Mouse (Mus musculus) embryo, embryonic 11.5 days (tissue): ENCODE results near the gene Pde3a.

Experiments used
- DNase-seq: peaks from one replicate; pipeline ENCODE4 v3.0.0-alpha.2; 2012; ENCODE audit warnings: low read depth, low spot score

The Pde3a gene

GRCm38 (mm10) chr6:141248691-141249584, at the start of gene Pde3a:
Gene Pde3a, plus strand, starts transcription at chr6:141249269.
- DNase-seq: peak; percentile 19

GRCm38 (mm10) chr6:141200173-141200615, 48.9 kb upstream of the Pde3a start:
- DNase-seq: no peak

GRCm38 (mm10) chr6:141207531-141207930, 41.5 kb upstream of the Pde3a start:
- DNase-seq: no peak

- no peak for DNase-seq
These were observed 40.7 kb upstream of the Pde3a start for GRCm38 (mm10) chr6:141208283-141208872.

- DNase-seq: no peak
These were observed 39.0 kb upstream of the Pde3a start for GRCm38 (mm10) chr6:141210021-141210420.

- DNase-seq: no peak
These were observed 28.0 kb upstream of the Pde3a start for GRCm38 (mm10) chr6:141221081-141221480.

GRCm38 (mm10) chr6:141226851-141227657, 22.0 kb upstream of the Pde3a start:
- no peak for DNase-seq

- DNase-seq: no peak
These were observed 21.4 kb upstream of the Pde3a start for GRCm38 (mm10) chr6:141227658-141228005.

GRCm38 (mm10) chr6:141232756-141233382, 16.2 kb upstream of the Pde3a start:
- no peak for DNase-seq

GRCm38 (mm10) chr6:141241809-141242208, 7.3 kb upstream of the Pde3a start:
- DNase-seq: no peak

- DNase-seq: no peak
These were observed 4.0 kb upstream of the Pde3a start for GRCm38 (mm10) chr6:141245089-141245488.

- no peak for DNase-seq
These were observed 2.7 kb upstream of the Pde3a start for GRCm38 (mm10) chr6:141246391-141246790.

GRCm38 (mm10) chr6:141248081-141248480, 988 bp upstream of the Pde3a start:
- no peak for DNase-seq

GRCm38 (mm10) chr6:141249585-141250295, 671 bp downstream of the Pde3a start:
- DNase-seq: peak; percentile 32

- DNase-seq: no peak
These were observed 1.2 kb downstream of the Pde3a start for GRCm38 (mm10) chr6:141250296-141250629.

GRCm38 (mm10) chr6:141250984-141251383, 1.9 kb downstream of the Pde3a start:
- DNase-seq: no peak

GRCm38 (mm10) chr6:141252520-141252919, 3.5 kb downstream of the Pde3a start:
- DNase-seq: no peak

GRCm38 (mm10) chr6:141254956-141255355, 5.9 kb downstream of the Pde3a start:
- DNase-seq: no peak

GRCm38 (mm10) chr6:141256896-141257295, 7.8 kb downstream of the Pde3a start:
- no peak for DNase-seq

- DNase-seq: no peak
These were observed 8.5 kb downstream of the Pde3a start for GRCm38 (mm10) chr6:141257434-141258202.
